Mouse (Mus musculus): Measurements from ENCODE around the gene Rnf114.

Gene Rnf114

GRCm38 (mm10) chr2:167475596-167475995, 16.8 kb upstream of the Rnf114 start:
- no peak for DNase-seq

GRCm38 (mm10) chr2:167476200-167476688, 16.2 kb upstream of the Rnf114 start:
- peak; percentile 75 for DNase-seq

GRCm38 (mm10) chr2:167476762-167477161, 15.7 kb upstream of the Rnf114 start:
- DNase-seq, result no peak

GRCm38 (mm10) chr2:167478128-167478527, 14.3 kb upstream of the Rnf114 start:
- DNase-seq, result no peak

- DNase-seq, result no peak
These were observed 12.9 kb upstream of the Rnf114 start for GRCm38 (mm10) chr2:167479501-167479900.

- no peak for DNase-seq
These were observed 9.8 kb upstream of the Rnf114 start for GRCm38 (mm10) chr2:167482681-167483080.

GRCm38 (mm10) chr2:167483081-167483826, 9.2 kb upstream of the Rnf114 start:
- DNase-seq, result peak; percentile 51

GRCm38 (mm10) chr2:167483827-167484410, 8.5 kb upstream of the Rnf114 start:
- no peak for DNase-seq

- no peak for DNase-seq
These were observed 7.5 kb upstream of the Rnf114 start for GRCm38 (mm10) chr2:167484932-167485331.

- peak; percentile 77 for DNase-seq
These were observed 6.7 kb upstream of the Rnf114 start for GRCm38 (mm10) chr2:167485501-167486377.

GRCm38 (mm10) chr2:167486573-167486972, 5.9 kb upstream of the Rnf114 start:
- no peak for DNase-seq

GRCm38 (mm10) chr2:167487551-167487950, 4.9 kb upstream of the Rnf114 start:
- DNase-seq, result no peak

GRCm38 (mm10) chr2:167487994-167488393, 4.5 kb upstream of the Rnf114 start:
- no peak for DNase-seq

- DNase-seq, result no peak
These were observed 1.5 kb upstream of the Rnf114 start for GRCm38 (mm10) chr2:167490813-167491525.

- peak; percentile 95 for DNase-seq
These were observed 530 bp downstream of the Rnf114 start, which contains the start of gene Spata2 for GRCm38 (mm10) chr2:167492713-167493636. TSS of gene Spata2 (minus strand) at chr2:167492887.

GRCm38 (mm10) chr2:167496437-167496836, 4.0 kb downstream of the Rnf114 start:
- no peak for DNase-seq

GRCm38 (mm10) chr2:167497272-167497671, 4.8 kb downstream of the Rnf114 start:
- DNase-seq, result peak; percentile 58

GRCm38 (mm10) chr2:167502554-167503252, 10.3 kb downstream of the Rnf114 start:
- DNase-seq, result no peak

GRCm38 (mm10) chr2:167503253-167503895, 10.9 kb downstream of the Rnf114 start:
- DNase-seq, result peak; percentile 93

GRCm38 (mm10) chr2:167503896-167504349, 11.5 kb downstream of the Rnf114 start:
- peak; percentile 83 for DNase-seq

Measured in kidney, postnatal 14 days (tissue).